Mouse (Mus musculus): ENCODE results near the gene Henmt1. TPM values are rescaled to one million over a fixed set of nuclear protein-coding genes. Genes with fewer than 3 reads are reported as not detected.

The Henmt1 gene
- polyA plus RNA-seq, 1 experiment from 2014 or later: 1.6 TPM

DNA sequence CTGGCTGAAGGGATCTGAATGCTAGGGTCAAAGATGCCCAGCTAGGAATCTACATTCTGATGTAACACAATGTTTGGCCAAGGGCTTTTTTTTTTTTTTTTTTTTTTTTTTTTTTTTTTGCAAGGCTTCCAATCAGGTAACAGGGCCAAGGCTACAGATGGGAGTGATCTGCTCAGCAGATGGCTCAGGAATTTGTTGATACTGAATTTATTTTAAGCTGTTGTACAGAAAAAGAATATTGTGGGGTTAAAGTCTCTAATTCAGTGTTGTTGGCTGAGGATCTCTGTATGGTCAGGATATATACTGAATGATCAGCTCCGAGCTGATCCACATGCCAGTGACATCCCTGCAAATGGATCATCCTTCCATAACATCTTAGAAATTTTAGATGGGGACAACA is 23.7 kb upstream of the Henmt1 start:
- no peak overlapping the region for H3K4me3 ChIP-seq
- peak overlapping the region; percentile 54 for H3K27ac ChIP-seq (replicated peaks)
- H3K9me3 ChIP-seq: no peaks in the 10 kb centered on the region
- H3K36me3 ChIP-seq: no peaks in the 10 kb centered on the region
- H3K27me3 ChIP-seq: no peaks in the 10 kb centered on the region
- H3K9ac ChIP-seq (replicated peaks): no peak overlapping the region
- H3K4me1 ChIP-seq: peaks cover 9% of the 10 kb centered on the region
- no peak for ATAC-seq (replicated peaks)
- WGBS: 54% methylated on average over 1 of the region's 1 CpGs
- no peak overlapping the region for H3K4me2 ChIP-seq (replicated peaks)

DNA sequence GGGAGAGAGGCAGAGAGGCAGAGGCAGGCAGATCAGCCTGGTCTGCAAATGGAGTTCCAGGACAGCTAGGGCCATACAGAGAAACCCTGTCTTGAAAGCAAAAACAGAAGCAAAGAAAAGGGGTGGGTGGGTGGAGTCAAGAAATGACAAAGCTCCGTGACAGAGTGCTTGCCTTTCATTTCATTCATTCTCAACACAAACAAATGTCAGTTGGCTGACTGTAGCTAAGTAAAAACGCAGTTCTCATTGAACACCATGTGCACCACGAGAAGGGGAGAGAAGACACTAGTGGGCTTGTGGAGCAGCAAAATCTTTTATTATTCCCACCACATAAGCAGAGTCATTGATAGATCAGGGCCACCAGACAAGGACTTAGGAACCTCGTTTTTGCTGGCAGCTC is 22.8 kb upstream of the Henmt1 start:
- H3K4me2 ChIP-seq (replicated peaks): no peak overlapping the region; the same call in 1 of the 2 replicates
- WGBS: 19% methylated on average over 4 of the region's 4 CpGs
- ATAC-seq (replicated peaks): no peak
- H3K4me1 ChIP-seq: peaks cover 9% of the 10 kb centered on the region
- peak overlapping the region; percentile 54 for H3K27ac ChIP-seq (replicated peaks)
- no peak overlapping the region for H3K9ac ChIP-seq (replicated peaks)
- H3K9me3 ChIP-seq: no peaks in the 10 kb centered on the region
- no peak overlapping the region for H3K4me3 ChIP-seq
- H3K36me3 ChIP-seq: no peaks in the 10 kb centered on the region
- no peaks in the 10 kb centered on the region for H3K27me3 ChIP-seq

DNA sequence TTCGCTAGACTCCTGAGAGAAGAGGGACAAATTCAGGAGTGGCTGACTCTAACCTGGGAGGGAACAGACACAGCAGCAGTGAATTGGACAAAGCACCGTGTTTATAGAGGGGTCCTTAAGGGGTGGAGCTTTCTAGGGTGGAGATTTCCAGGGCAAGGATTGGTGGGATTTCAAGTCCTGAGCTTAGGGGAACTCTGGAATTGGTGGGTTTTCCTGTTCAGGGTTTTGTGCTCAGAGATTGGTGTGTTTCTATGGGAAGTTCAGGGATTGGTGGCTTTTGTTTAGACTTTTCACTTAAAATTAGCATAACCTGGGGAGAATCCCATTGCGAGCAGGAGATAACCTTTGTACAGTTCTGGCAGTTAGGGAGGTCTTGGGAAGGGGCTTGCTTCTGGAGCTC is 21.7 kb upstream of the Henmt1 start:
- no peaks in the 10 kb centered on the region for H3K9me3 ChIP-seq
- H3K9ac ChIP-seq (replicated peaks): no peak overlapping the region
- no peak for ATAC-seq (replicated peaks)
- H3K27me3 ChIP-seq: no peaks in the 10 kb centered on the region
- no peak overlapping the region for H3K27ac ChIP-seq (replicated peaks)
- H3K4me2 ChIP-seq (replicated peaks): no peak overlapping the region
- H3K4me3 ChIP-seq: no peak overlapping the region
- H3K4me1 ChIP-seq: peaks cover 3% of the 10 kb centered on the region; the same call in 1 of the 2 replicates
- WGBS: 60% methylated on average over 3 of the region's 3 CpGs
- no peaks in the 10 kb centered on the region for H3K36me3 ChIP-seq

DNA sequence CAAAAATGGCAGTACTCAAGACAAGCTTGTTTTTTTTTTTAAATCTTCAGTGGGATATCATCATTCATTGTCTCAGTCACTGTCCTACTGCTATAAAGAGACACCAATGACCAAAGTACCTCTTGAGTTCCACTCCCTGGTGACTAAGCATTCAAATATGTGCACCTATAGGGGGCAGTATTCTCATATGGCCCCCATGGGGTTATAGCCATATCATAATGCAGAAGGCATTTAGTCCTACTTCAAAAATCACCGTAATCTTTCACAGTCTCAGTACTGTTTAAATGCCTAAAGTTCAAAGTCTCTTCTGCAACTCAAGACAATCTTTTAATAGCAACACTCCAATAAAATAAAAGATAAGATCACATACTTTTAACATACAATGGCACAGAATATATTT is 20.8 kb upstream of the Henmt1 start:
- no peaks in the 10 kb centered on the region for H3K27me3 ChIP-seq
- no peak overlapping the region for H3K27ac ChIP-seq (replicated peaks)
- H3K4me3 ChIP-seq: no peak overlapping the region
- H3K4me2 ChIP-seq (replicated peaks): no peak overlapping the region
- no peak for ATAC-seq (replicated peaks)
- H3K9ac ChIP-seq (replicated peaks): no peak overlapping the region
- no peaks in the 10 kb centered on the region for H3K36me3 ChIP-seq
- WGBS: 98% methylated on average over 1 of the region's 1 CpGs
- H3K4me1 ChIP-seq: peaks cover 3% of the 10 kb centered on the region; the same call in 1 of the 2 replicates
- H3K9me3 ChIP-seq: no peaks in the 10 kb centered on the region

DNA sequence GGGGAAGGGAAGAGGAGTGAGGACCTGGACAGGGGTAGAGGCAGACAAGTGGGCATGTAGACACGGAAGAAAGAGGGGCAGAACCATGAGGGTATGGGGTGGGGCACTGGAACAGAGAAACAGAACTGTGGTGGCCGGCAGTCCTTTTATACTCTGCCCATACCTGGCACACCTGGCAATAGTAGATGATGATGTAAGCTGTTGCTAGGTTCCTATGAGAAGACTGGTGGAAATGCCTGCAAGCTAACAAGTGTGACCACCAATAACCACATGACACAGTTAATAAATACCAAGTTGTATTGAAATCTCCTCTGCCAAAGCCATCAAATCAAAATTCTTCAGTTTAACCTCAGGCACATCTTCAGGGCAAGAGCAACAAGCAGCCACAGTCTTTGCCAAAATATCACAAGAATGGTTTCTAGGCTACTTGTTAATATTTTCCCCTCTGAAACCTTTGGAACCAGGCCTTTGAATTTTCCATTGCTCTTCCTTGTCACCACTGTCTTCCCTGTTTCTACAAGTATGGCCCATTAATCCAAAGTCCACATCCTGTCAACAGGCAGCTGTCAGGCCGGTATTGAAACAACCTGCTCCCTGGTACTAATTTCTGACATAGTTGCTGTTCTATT is 19.1 kb upstream of the Henmt1 start:
- H3K4me3 ChIP-seq: no peak overlapping the region
- ATAC-seq (replicated peaks): no peak
- H3K27ac ChIP-seq (replicated peaks): no peak overlapping the region
- WGBS: 85% methylated on average over 3 of the region's 3 CpGs
- H3K27me3 ChIP-seq: no peaks in the 10 kb centered on the region
- peaks cover 3% of the 10 kb centered on the region; the same call in 1 of the 2 replicates for H3K4me1 ChIP-seq
- no peaks in the 10 kb centered on the region for H3K9me3 ChIP-seq
- H3K9ac ChIP-seq (replicated peaks): no peak overlapping the region
- H3K4me2 ChIP-seq (replicated peaks): no peak overlapping the region
- H3K36me3 ChIP-seq: no peaks in the 10 kb centered on the region

DNA sequence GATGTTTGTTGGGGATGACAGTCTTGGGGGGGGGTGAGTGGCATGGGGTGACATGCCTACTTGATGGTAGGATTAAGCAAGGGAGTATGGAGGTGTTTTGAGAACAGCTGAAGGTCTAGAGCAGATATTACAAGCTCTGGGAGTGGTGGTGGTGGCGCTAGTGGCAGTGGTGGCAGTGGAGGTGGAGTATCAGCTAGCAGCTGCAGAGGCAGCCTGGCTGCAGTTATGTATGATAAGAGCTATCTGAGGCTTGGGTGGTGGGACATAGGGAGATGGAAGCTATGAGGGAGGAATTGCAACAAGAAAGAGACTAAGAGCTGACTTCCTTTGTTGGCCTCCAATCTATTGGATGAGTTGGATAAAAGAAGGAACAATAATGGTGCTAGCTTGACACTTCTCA is 17.9 kb upstream of the Henmt1 start:
- Histone ChIP-seq H3K27ac (replicated peaks) (no peak overlapping the region), H3K9me3 (no peaks in the 10 kb centered on the region), H3K4me2 (replicated peaks) (no peak overlapping the region), H3K36me3 (no peaks in the 10 kb centered on the region), H3K4me1 (peaks cover 3% of the 10 kb centered on the region; the same call in 1 of the 2 replicates), H3K9ac (replicated peaks) (no peak overlapping the region), H3K27me3 (no peaks in the 10 kb centered on the region), H3K4me3 (no peak overlapping the region)
- whole genome bisulfite sequencing: 93% methylated on average over 1 of the region's 1 CpGs
- ATAC-seq (replicated peaks): no peak

DNA sequence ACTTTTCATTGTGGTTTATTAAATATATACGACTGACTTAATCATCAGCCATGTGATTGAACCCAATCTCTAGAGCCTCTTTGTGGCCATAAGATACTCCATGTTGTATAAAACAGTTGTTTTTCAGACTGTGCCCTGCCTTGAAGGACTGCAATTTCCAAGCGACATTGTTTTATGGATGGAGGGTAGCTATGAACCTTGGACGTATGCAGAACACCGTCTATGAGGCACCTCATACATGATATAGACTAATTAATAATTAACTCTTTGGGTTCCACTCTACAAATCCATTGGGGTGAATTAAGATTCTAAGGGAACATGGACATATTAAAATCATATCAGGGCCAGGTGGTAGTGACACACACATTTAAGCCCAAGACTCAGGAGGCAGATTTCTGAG is 14.0 kb upstream of the Henmt1 start:
- H3K27me3 ChIP-seq: no peaks in the 10 kb centered on the region

DNA sequence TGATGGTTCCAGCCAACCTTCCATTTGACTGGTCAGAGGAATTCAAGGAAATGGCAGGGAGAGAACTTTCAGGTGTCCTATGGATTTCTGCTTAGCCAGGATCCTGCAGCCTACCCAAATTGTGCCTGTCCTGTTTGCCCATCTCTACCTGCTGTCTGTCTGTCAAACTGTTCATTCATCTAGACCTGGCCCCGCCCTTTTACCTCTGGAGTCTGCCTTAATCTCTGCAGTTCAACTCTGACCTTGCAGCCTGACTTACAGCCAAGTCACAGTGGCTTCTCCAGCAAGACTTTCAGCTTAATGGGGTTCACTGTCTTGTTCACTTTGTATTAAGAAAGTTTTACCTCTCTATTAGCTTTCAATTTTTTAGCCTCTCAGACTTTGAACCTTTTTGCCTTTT is 13.4 kb upstream of the Henmt1 start:
- H3K4me1 ChIP-seq: no peaks in the 10 kb centered on the region
- no peaks in the 10 kb centered on the region for H3K27me3 ChIP-seq
- no peaks in the 10 kb centered on the region for H3K9me3 ChIP-seq
- H3K4me2 ChIP-seq (replicated peaks): no peak overlapping the region
- no peak overlapping the region for H3K9ac ChIP-seq (replicated peaks)
- H3K27ac ChIP-seq (replicated peaks): no peak overlapping the region
- no peak overlapping the region for H3K4me3 ChIP-seq
- ATAC-seq (replicated peaks): no peak
- 82% methylated on average over 1 of the region's 1 CpGs for WGBS
- H3K36me3 ChIP-seq: no peaks in the 10 kb centered on the region

More for the DNA sequence above, 14.0 kb upstream of the Henmt1 start:
- Histone ChIP-seq H3K9ac (replicated peaks) (no peak overlapping the region), H3K27ac (replicated peaks) (no peak overlapping the region), H3K36me3 (no peaks in the 10 kb centered on the region), H3K4me3 (no peak overlapping the region), H3K4me2 (replicated peaks) (no peak overlapping the region), H3K4me1 (no peaks in the 10 kb centered on the region), H3K9me3 (no peaks in the 10 kb centered on the region)
- no peak for ATAC-seq (replicated peaks)
- 89% methylated on average over 4 of the region's 4 CpGs for WGBS

DNA sequence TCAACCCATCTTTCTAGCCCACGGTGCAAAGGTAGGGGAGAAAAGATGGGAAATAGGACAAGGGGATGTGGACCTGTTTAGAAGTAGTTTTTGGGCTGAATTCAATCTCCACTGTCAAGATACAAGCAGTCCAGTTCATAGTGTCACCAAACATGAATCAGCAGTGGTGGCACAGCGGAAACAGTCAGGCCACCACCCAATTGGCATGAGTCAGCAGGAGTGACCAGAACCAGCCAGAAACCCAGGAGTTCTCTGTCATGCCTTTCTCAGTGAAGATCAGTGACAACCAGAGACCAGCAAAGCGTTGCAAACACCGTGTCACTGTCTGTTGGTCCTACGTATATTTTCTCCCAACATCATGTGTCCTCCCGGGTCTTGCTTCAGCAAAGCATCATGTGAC is 6.1 kb upstream of the Henmt1 start:
- WGBS: 91% methylated on average over 6 of the region's 6 CpGs
- Histone ChIP-seq H3K9ac (replicated peaks) (no peak overlapping the region), H3K27me3 (no peaks in the 10 kb centered on the region), H3K4me2 (replicated peaks) (no peak overlapping the region), H3K4me1 (no peaks in the 10 kb centered on the region), H3K9me3 (no peaks in the 10 kb centered on the region), H3K27ac (replicated peaks) (no peak overlapping the region), H3K4me3 (no peak overlapping the region), H3K36me3 (no peaks in the 10 kb centered on the region)
- ATAC-seq (replicated peaks): no peak

DNA sequence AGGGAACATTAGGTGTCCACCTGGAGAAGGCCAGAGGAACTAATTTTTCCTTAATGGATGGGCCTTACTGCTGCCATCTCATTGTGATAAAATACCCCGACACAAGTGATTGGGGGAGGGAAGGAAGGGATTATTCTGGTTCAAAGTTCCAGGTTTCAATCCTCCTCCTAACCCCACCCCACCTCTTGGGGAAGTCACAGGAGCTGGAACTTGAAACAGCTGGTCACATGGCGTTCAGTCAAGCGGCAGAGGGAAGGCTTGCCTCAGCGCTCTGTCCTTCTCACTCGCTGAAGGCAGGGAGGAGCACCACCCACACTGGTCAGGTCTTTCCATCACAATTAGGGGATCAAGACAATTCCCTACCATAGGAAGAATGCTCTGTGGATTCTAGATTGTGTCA is 982 bp upstream of the Henmt1 start:
- no peak for ATAC-seq (replicated peaks)
- WGBS: 96% methylated on average over 5 of the region's 5 CpGs
- no peaks in the 10 kb centered on the region for H3K27me3 ChIP-seq
- H3K4me2 ChIP-seq (replicated peaks): no peak overlapping the region
- no peaks in the 10 kb centered on the region for H3K9me3 ChIP-seq
- peaks cover 5% of the 10 kb centered on the region; the same call in 1 of the 2 replicates for H3K4me1 ChIP-seq
- H3K9ac ChIP-seq (replicated peaks): no peak overlapping the region
- no peak overlapping the region for H3K27ac ChIP-seq (replicated peaks)
- no peak overlapping the region for H3K4me3 ChIP-seq
- no peaks in the 10 kb centered on the region for H3K36me3 ChIP-seq

DNA sequence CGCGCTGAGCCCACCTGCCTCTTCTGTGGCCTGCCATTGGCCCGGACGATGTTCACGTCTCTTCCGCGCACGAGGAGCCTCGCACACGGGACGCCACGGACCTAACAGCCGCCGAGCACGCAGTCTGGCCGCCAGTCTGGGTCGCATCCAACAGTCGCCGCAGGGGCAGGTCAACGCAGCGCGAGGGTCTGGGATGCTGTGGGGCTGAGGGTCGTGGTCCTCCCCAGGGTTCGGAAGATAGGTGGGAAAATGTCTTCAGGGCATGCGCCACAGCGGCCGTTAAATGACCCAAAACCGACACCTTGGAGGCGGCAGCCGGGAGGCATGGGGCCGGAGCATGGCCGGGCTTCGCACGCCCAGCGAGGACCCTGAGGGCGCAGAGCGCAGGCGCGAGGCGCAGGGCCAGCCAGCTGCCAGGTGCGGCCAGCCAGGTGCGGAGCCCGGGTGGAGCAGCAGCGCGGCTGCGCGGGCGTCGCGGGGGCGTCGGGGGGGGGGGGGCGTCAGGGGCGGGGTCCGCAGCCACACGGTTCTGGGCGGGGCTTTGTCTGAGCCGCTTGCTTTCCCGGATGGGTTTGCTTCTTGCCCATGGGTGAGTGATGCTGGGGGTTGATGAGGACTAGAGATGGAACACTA is 444 bp downstream of the Henmt1 start, which contains the start of gene Gm9857:
Gm9857 (minus strand) TSS at position 445 of the 633 bp plus-strand sequence.
- peak within 1 kb of the TSS; percentile 55 for H3K4me2 ChIP-seq (replicated peaks)
- H3K4me1 ChIP-seq: peaks cover 5% of the 10 kb centered on the region; the same call in 1 of the 2 replicates
- 0 out of 2 replicates have a peak within 1 kb of the TSS, but pooled peaks have one; percentile 4 for H3K9ac ChIP-seq (replicated peaks)
- WGBS: 64% methylated on average over 43 of the region's 59 CpGs
- no peaks in the 10 kb centered on the region for H3K27me3 ChIP-seq
- H3K36me3 ChIP-seq: no peaks in the 10 kb centered on the region
- H3K27ac ChIP-seq (replicated peaks): no peak within 1 kb of the TSS
- peak within 1 kb of the TSS; percentile 40 for H3K4me3 ChIP-seq
- ATAC-seq (replicated peaks): peak; percentile 82
- H3K9me3 ChIP-seq: no peaks in the 10 kb centered on the region

DNA sequence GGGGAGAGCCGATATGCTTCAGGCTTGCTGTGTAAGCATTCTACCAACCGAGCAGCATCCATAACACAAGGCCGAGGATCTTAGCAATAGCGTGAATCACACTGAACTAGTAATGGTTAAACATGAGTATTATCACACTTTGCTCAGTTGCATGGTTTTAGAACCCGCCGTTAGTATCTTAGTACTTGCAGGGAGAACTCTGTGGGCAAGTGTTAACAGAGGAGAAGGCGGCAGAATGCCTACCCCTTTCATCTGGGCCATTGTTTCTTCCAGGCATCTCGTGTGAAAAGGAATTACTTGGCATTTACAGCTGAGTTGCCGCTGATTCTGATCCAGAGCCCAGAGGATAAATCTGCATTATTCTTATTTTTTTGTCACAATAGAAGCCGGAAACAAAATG is 1.3 kb downstream of the Henmt1 start:
- WGBS: 68% methylated on average over 10 of the region's 10 CpGs

More for the DNA sequence above, 1.3 kb downstream of the Henmt1 start:
- Histone ChIP-seq H3K9ac (replicated peaks) (no peak overlapping the region), H3K27ac (replicated peaks) (no peak overlapping the region), H3K4me3 (no peak overlapping the region), H3K4me1 (peaks cover 5% of the 10 kb centered on the region; the same call in 1 of the 2 replicates), H3K27me3 (no peaks in the 10 kb centered on the region), H3K9me3 (no peaks in the 10 kb centered on the region), H3K4me2 (replicated peaks) (no peak overlapping the region), H3K36me3 (no peaks in the 10 kb centered on the region)
- ATAC-seq (replicated peaks): no peak

Measured in forebrain, embryonic 15.5 days (tissue).